Mouse (Mus musculus) natural killer cell, adult 2 months (primary cell): Measurements from ENCODE around the gene Arid2.
"Not testable (repeated sequence)": the region's sequence is repeated elsewhere in the genome, so short reads cannot be mapped to it uniquely, and the experiment has no call there.

ENCODE experiments used
- DNase-seq, 2 experiments: peaks; one replicate each; pipeline ENCODE4 v3.0.0; 2022; ENCODE audit warnings: low spot score in 2 of 2

Arid2 gene

GRCm38 (mm10) chr15:96408717-96409121, 121.4 kb downstream of the Arid2 start:
- no peak for DNase-seq

DNA sequence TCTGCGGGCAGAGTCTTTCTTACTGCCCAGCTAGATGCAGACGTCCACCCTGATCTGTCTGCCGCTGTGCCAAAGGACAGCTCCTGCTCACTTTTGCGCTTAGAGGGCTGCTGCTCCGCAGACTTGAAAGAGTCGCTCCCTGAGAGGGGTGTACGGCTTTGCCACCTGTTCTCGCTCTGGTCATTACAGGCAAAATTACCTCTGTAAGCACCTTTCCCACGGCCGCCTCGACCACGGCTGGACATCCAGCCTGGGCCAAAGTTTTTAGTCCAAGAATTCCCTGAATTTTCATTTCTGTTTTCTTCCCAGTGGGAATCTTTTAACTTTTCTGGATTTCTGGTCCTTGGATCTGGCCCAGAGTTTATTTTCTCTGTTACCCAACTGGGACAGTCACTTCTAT, 130.8 kb downstream of the Arid2 start:
- DNase-seq = no peak

GRCm38 (mm10) chr15:96419920-96420319, 132.6 kb downstream of the Arid2 start:
- DNase-seq = no peak

GRCm38 (mm10) chr15:96434202-96434601, 146.9 kb downstream of the Arid2 start:
- no peak for DNase-seq

GRCm38 (mm10) chr15:96441480-96441879, 154.2 kb downstream of the Arid2 start:
- not testable (repeated sequence) for DNase-seq

GRCm38 (mm10) chr15:96446785-96447184, 159.5 kb downstream of the Arid2 start:
- no peak for DNase-seq

DNA sequence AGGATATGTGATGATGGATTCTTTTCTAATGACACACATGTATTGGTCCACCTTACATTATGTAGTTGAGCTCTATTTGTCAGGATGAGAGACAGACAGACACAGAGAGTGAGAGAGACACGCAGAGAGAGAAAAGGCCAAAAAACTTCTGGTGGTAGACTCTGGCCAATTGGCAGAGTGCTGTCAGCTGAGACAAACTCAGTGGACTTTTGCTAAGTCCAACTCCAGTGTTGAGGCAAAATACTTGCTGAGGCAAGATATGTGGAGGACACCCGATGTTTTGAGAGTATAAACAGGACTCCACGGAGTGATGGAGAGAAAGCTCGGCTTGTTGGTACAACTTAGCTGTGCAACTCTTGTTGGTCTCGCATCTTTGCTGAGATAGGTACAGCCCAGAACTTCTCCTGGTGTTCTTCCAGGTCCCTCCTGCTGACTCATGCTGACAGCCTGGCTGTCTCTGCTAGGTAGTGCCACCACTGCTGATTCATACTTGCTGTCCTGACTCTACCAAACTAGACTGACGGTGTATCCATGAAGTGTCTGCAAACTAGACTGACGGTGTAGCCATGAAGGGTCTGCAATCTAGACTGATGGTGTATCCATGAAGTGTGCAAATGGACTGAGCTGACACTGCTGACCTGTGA, 161.5 kb downstream of the Arid2 start:
- DNase-seq = no peak

DNA sequence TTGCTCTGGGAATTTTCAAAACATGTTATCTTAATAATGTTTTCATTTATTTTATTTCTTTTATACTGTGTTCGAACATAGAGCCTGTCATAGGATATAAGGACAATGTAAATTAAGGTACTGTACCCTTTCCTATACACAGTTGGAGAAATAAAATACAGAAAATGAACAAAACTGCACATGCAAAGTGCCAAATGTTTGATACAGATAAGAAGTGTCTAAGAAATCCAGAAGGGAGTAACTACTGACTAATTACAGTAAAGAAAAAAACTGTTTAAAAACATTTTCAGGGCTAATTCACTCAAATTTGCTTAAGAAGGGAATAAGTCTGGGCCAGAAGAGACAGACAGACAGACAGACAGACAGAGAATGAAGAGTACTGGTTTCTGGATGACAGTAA, 166.0 kb downstream of the Arid2 start:
- no peak for DNase-seq
